Mouse (Mus musculus) ovary, postnatal 36 days (tissue): ENCODE measurements around the gene Angptl4.
"Not testable (repeated sequence)": the region's sequence is repeated elsewhere in the genome, so short reads cannot be mapped to it uniquely, and the experiment has no call there.

Experiments
- DNase-seq: peaks from one replicate; pipeline ENCODE4 v3.0.0; 2022; ENCODE audit warnings: low spot score, mixed read lengths

Gene Angptl4

DNA sequence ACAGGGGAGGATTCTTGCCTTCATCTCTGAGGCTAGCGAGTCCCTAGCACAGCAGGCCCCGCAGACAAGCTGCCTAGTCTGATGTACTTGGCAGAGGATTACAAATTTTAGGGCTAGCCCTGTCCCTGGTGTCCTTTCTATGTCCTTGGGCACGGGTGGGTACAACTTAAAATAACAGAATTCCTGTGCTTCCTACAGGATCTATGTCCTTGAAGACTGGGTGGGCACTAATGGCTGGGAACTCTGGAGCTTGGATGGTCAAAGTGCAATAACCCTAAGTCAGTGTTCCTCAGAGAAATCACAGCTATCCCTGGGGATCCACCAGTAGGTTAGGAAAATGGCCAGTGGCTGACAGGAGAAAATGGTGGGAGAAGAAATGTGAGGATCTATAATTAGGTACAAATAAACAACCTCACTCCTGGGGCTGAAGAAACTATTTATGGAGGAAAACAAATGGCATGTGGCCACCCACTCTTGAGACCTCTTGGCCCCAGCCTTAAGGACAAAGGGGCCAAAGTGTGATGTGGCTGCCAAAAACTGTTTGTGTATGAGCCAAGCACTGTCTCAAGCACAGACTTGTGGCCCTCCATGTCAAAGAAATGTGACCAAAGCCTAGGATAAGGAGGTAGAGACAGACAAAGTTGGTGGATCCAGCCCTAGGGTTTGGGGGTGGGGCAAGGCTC, 25.4 kb downstream of the Angptl4 start:
- DNase-seq: no peak

DNA sequence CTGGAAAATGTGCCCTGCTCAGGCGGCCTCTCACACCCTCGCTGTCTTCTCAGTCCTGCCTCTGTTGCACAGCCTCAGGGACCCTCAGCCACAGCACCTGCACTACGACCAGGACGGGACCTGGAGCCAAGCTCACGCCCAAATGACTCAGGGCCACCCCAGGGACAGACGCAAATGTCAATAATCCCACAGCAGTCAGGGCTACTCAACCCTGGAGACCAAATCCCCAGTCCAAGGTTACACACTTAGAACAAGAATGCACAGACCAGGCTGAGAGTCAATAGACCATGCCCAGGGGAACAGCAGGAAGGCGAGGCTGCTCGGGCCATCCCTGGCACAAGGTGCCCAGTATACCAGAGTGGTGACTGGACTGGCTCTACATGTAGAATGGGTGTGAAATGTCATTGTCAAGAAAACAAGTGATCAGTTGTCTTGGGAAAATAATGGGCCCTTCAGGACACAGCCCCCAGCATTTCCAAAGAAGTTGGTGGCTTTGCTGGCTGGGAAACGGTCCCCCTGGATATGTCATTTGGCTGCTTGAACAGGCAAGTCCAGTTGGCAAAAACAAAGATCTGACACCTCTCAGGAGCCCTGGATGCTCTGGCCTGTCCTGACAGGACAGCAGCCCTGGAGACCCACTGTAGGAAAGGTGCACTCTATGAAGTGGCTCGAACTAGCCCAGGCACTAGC, 26.1 kb downstream of the Angptl4 start:
- DNase-seq: peak; percentile 27

DNA sequence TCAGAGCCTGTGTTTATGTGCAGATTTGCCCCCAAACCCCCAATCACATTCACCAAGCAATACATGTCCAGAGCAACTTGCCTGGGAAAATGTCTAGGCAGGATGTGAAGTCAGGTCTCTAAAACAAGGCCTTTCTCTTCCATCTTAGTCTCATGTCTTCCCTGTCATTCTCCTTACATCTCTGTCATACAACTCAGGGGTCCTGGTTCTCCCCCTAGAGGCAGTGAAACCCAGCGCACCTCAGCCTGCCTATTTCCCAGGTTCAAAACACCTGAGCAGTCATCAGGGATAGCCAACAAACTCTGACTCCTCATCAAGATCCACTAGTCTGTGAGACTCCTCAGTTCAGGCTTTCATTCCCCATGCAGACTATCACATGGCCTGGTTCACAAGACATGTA, 27.0 kb downstream of the Angptl4 start:
- DNase-seq: no peak

GRCm38 (mm10) chr17:33752297-33752696, 29.3 kb downstream of the Angptl4 start:
- no peak for DNase-seq

DNA sequence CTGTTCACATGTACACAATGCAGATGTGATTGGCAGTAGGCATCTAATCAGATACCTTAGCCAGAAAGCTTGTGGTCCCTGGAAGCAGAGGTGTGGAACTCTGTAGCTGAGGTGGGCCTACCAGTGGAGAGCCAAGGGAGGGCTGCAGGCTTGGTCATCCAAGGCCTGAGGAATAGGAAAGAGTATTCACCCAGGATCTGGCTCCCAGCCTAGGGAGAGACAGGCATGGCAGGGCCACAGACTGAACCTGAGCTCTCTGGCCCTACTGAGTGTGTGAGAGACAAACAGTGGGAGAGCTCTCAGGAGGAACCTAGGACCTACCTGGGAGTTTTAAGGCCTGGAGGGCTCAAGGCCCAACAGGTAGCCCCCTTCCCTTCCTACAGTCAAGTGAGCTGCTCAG, 30.4 kb downstream of the Angptl4 start:
- DNase-seq: no peak

GRCm38 (mm10) chr17:33749451-33749850, 32.2 kb downstream of the Angptl4 start:
- DNase-seq: no peak

GRCm38 (mm10) chr17:33746011-33746410, 35.6 kb downstream of the Angptl4 start:
- DNase-seq: no peak

DNA sequence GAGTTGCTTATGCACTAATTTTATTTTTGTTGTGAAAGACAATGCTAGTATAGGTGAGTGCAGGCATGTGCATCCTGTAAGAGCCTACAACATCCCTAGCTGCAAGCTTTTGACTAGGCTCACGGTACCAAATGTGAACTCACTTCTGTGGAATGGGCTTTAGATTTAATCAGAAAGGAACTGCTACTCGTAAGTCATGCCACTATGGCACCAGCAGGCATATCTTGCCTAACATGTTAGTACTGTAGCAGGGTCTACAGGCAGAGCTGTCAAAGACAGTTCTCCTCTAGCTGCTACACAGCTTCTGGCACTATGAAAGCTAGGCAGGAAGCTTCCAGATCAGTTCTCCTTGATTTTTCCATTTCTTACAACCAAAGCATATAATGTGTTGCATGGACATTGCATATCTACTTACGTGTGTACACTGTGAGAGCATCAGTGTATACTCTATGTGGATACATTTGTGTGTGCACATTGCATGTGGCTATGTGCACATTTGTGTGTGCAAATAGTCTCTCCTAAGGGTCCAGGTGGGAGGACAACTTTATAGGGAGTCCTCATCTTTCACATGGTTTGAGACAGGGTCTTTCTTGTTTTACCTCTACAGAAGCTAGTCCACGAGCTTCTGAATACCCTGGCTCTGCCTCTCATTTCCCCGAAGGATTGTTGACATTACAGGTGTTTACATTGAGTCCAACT, 36.8 kb downstream of the Angptl4 start:
- no peak for DNase-seq

- DNase-seq: no peak
These were observed 39.2 kb downstream of the Angptl4 start for GRCm38 (mm10) chr17:33742420-33742819.

- DNase-seq: not testable (repeated sequence)
These were observed 48.1 kb downstream of the Angptl4 start for GRCm38 (mm10) chr17:33733526-33733925.

DNA sequence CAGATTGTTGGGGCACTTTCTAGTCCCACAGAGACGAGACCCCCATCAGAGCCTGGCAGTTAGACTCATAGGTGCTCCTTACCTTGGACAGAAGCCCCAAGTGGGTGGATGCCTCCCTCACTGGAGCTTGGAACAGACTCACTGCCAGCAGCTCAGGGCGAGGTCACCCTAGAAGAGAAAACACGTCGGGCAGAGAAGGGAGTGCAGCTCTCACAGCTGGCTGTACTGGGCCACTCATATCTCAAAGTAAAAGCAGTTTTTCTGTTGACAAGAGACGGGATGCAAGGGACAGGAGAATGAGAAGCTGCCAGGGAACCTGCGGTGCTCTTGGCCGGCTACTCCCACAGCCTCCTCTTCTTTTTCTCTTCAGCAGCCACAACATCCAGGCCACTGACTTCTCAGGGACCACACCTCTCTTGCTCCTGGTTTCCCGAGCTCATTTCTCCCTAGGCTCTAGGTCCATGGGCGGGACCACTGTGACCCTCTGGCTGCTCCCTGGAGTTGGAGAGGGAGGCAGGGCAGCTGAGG, 49.0 kb downstream of the Angptl4 start:
- DNase-seq: peak; percentile 68

DNA sequence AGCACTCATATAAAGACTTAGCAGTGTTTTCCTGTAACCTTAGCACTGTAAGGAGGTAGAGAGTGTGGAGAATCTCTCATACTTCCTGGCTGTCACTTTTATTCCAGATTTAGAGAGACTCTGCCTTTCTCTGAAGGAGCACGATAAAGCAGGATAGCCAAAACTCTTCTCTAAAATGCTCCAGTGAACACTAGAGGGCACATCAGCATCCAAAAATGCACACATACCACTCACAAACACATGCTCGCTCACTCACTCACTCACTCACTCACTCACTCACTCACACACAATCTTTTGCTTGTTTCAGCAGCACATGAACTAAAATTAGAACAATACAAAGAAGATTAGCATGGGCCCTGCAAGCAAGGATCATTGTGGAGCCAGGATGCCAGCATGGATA, 52.4 kb downstream of the Angptl4 start:
- no peak for DNase-seq

GRCm38 (mm10) chr17:33728396-33728795, 53.2 kb downstream of the Angptl4 start:
- DNase-seq: no peak
